Mouse (Mus musculus) CD4-positive helper T cell, adult 2 months (primary cell): ENCODE measurements around the gene 1700023F06Rik.
A peak's percentile ranks its signal among the peaks of the same experiment; 100 is the strongest.
"Not testable (repeated sequence)": the region's sequence is repeated elsewhere in the genome, so short reads cannot be mapped to it uniquely, and the experiment has no call there.

ENCODE experiments used
- DNase-seq: peaks from one replicate; pipeline ENCODE4 v3.0.0-alpha.2; 2012; ENCODE audit warnings: low read depth, missing footprints, low spot score

1700023F06Rik gene

GRCm38 (mm10) chr11:103222718-103223117 is 14.4 kb upstream of the 1700023F06Rik start:
- DNase-seq, result not testable (repeated sequence)

GRCm38 (mm10) chr11:103221437-103221836 is 13.1 kb upstream of the 1700023F06Rik start:
- no peak for DNase-seq

GRCm38 (mm10) chr11:103219995-103220394 is 11.6 kb upstream of the 1700023F06Rik start:
- no peak for DNase-seq

- no peak for DNase-seq
Observed at GRCm38 (mm10) chr11:103219259-103219658, 10.9 kb upstream of the 1700023F06Rik start.

GRCm38 (mm10) chr11:103218517-103218901 is 10.2 kb upstream of the 1700023F06Rik start:
- DNase-seq, result no peak

GRCm38 (mm10) chr11:103217790-103218516 is 9.6 kb upstream of the 1700023F06Rik start, which contains the start of gene Spata32:
Gene Spata32 (minus strand): TSS chr11:103218432.
- DNase-seq, result peak; percentile 88

- DNase-seq, result no peak
Observed at GRCm38 (mm10) chr11:103215355-103215754, 7.0 kb upstream of the 1700023F06Rik start.

- DNase-seq, result no peak
Observed at GRCm38 (mm10) chr11:103213712-103214111, 5.4 kb upstream of the 1700023F06Rik start.

- no peak for DNase-seq
Observed at GRCm38 (mm10) chr11:103210291-103210690, 1.9 kb upstream of the 1700023F06Rik start.

- DNase-seq, result no peak
Observed at GRCm38 (mm10) chr11:103206203-103206602, 2.2 kb downstream of the 1700023F06Rik start.

GRCm38 (mm10) chr11:103202376-103202775 is 6.0 kb downstream of the 1700023F06Rik start:
- no peak for DNase-seq

- DNase-seq, result no peak
Observed at GRCm38 (mm10) chr11:103201664-103202063, 6.7 kb downstream of the 1700023F06Rik start.

- DNase-seq, result no peak
Observed at GRCm38 (mm10) chr11:103198911-103199803, 9.2 kb downstream of the 1700023F06Rik start.

GRCm38 (mm10) chr11:103198339-103198738 is 10.0 kb downstream of the 1700023F06Rik start:
- DNase-seq, result no peak

- no peak for DNase-seq
Observed at GRCm38 (mm10) chr11:103197340-103197739, 11.0 kb downstream of the 1700023F06Rik start.

GRCm38 (mm10) chr11:103195656-103196055 is 12.7 kb downstream of the 1700023F06Rik start:
- DNase-seq, result no peak

GRCm38 (mm10) chr11:103195236-103195635 is 13.1 kb downstream of the 1700023F06Rik start:
- DNase-seq, result no peak

- no peak for DNase-seq
Observed at GRCm38 (mm10) chr11:103193825-103194168, 14.6 kb downstream of the 1700023F06Rik start.

GRCm38 (mm10) chr11:103192956-103193824 is 15.2 kb downstream of the 1700023F06Rik start:
- no peak for DNase-seq

- no peak for DNase-seq
Observed at GRCm38 (mm10) chr11:103192230-103192955, 16.0 kb downstream of the 1700023F06Rik start.

- DNase-seq, result peak; percentile 63
Observed at GRCm38 (mm10) chr11:103184891-103185290, 23.5 kb downstream of the 1700023F06Rik start.
